Mouse (Mus musculus): Measurements from ENCODE around the gene Hmgn1. TPM values are rescaled to one million over a fixed set of nuclear protein-coding genes. Genes with fewer than 3 reads are reported as not detected.
"Not testable (repeated sequence)": the region's sequence is repeated elsewhere in the genome, so short reads cannot be mapped to it uniquely, and the experiment has no call there.

The Hmgn1 gene
- polyA plus RNA-seq, 1 experiment from 2014 or later = 705 TPM

GRCm38 (mm10) chr16:96112769-96113168 lies 14.8 kb downstream of the Hmgn1 start:
- H3K4me3 ChIP-seq = no peak overlapping the region
- no peak overlapping the region for H3K27ac ChIP-seq
- WGBS = 51% methylated on average over 2 of the region's 2 CpGs
- no peaks in the 10 kb centered on the region for H3K4me1 ChIP-seq (replicated peaks)
- H3K36me3 ChIP-seq = no peaks in the 10 kb centered on the region
- no peak for DNase-seq (ENCODE audit: low spot score)
- H3K9me3 ChIP-seq = no peaks in the 10 kb centered on the region
- no peaks in the 10 kb centered on the region for H3K27me3 ChIP-seq (ENCODE audit: insufficient read depth, poor library complexity, severe bottlenecking)

GRCm38 (mm10) chr16:96110655-96111345 lies 16.7 kb downstream of the Hmgn1 start:
- Histone ChIP-seq H3K27ac (no peak overlapping the region), H3K4me1 (replicated peaks) (no peaks in the 10 kb centered on the region), H3K36me3 (no peaks in the 10 kb centered on the region), H3K4me3 (no peak overlapping the region), H3K27me3 (ENCODE audit: insufficient read depth, poor library complexity, severe bottlenecking) (no peaks in the 10 kb centered on the region), H3K9me3 (no peaks in the 10 kb centered on the region)
- WGBS = 90% methylated on average over 5 of the region's 5 CpGs
- no peak for DNase-seq (ENCODE audit: low spot score)

GRCm38 (mm10) chr16:96109673-96110072 lies 17.9 kb downstream of the Hmgn1 start:
- WGBS = 73% methylated on average over 4 of the region's 4 CpGs
- H3K4me3 ChIP-seq = no peak overlapping the region
- H3K4me1 ChIP-seq (replicated peaks) = no peaks in the 10 kb centered on the region
- H3K27me3 ChIP-seq (ENCODE audit: insufficient read depth, poor library complexity, severe bottlenecking) = no peaks in the 10 kb centered on the region
- no peaks in the 10 kb centered on the region for H3K9me3 ChIP-seq
- DNase-seq (ENCODE audit: low spot score) = no peak
- H3K36me3 ChIP-seq = no peaks in the 10 kb centered on the region
- no peak overlapping the region for H3K27ac ChIP-seq

- peak; percentile 16 for DNase-seq (ENCODE audit: low spot score)
- no peak overlapping the region for H3K27ac ChIP-seq
- H3K27me3 ChIP-seq (ENCODE audit: insufficient read depth, poor library complexity, severe bottlenecking) = no peaks in the 10 kb centered on the region
- no peaks in the 10 kb centered on the region for H3K36me3 ChIP-seq
- H3K4me1 ChIP-seq (replicated peaks) = no peaks in the 10 kb centered on the region
- no peak overlapping the region for H3K4me3 ChIP-seq
- H3K9me3 ChIP-seq = no peaks in the 10 kb centered on the region
- WGBS = 48% methylated on average over 2 of the region's 2 CpGs
These were observed 24.5 kb downstream of the Hmgn1 start for GRCm38 (mm10) chr16:96103036-96103435.

GRCm38 (mm10) chr16:96097811-96098210 lies 29.7 kb downstream of the Hmgn1 start:
- not testable (repeated sequence) for H3K36me3 ChIP-seq; DNase-seq (ENCODE audit: low spot score); H3K4me1 ChIP-seq (replicated peaks); H3K27ac ChIP-seq; H3K4me3 ChIP-seq; H3K9me3 ChIP-seq; H3K27me3 ChIP-seq (ENCODE audit: insufficient read depth, poor library complexity, severe bottlenecking)

GRCm38 (mm10) chr16:96095966-96096365 lies 31.6 kb downstream of the Hmgn1 start:
- DNase-seq (ENCODE audit: low spot score) = no peak
- WGBS = 89% methylated on average over 5 of the region's 5 CpGs
- Histone ChIP-seq H3K27me3 (ENCODE audit: insufficient read depth, poor library complexity, severe bottlenecking) (no peaks in the 10 kb centered on the region), H3K27ac (no peak overlapping the region), H3K9me3 (no peaks in the 10 kb centered on the region), H3K4me1 (replicated peaks) (peaks cover 8% of the 10 kb centered on the region; the same call in 1 of the 2 replicates), H3K4me3 (no peak overlapping the region), H3K36me3 (no peaks in the 10 kb centered on the region)

- Histone ChIP-seq H3K27ac (no peak overlapping the region), H3K9me3 (no peaks in the 10 kb centered on the region), H3K27me3 (ENCODE audit: insufficient read depth, poor library complexity, severe bottlenecking) (no peaks in the 10 kb centered on the region), H3K4me3 (no peak overlapping the region), H3K36me3 (no peaks in the 10 kb centered on the region), H3K4me1 (replicated peaks) (peaks cover 8% of the 10 kb centered on the region; the same call in 1 of the 2 replicates)
- WGBS = 68% methylated on average over 9 of the region's 9 CpGs
- peak; percentile 15 for DNase-seq (ENCODE audit: low spot score)
These were observed 35.7 kb downstream of the Hmgn1 start for GRCm38 (mm10) chr16:96091515-96092504.

GRCm38 (mm10) chr16:96088120-96088519 lies 39.4 kb downstream of the Hmgn1 start:
- peaks cover 13% of the 10 kb centered on the region for H3K4me1 ChIP-seq (replicated peaks)
- no peak overlapping the region for H3K4me3 ChIP-seq
- no peak for DNase-seq (ENCODE audit: low spot score)
- 71% methylated on average over 5 of the region's 5 CpGs for WGBS
- no peak overlapping the region for H3K27ac ChIP-seq
- H3K9me3 ChIP-seq = no peaks in the 10 kb centered on the region
- no peaks in the 10 kb centered on the region for H3K36me3 ChIP-seq
- no peaks in the 10 kb centered on the region for H3K27me3 ChIP-seq (ENCODE audit: insufficient read depth, poor library complexity, severe bottlenecking)

- DNase-seq (ENCODE audit: low spot score) = no peak
- WGBS = 79% methylated on average over 4 of the region's 4 CpGs
- no peak overlapping the region for H3K27ac ChIP-seq
- no peak overlapping the region for H3K4me3 ChIP-seq
- no peaks in the 10 kb centered on the region for H3K36me3 ChIP-seq
- H3K4me1 ChIP-seq (replicated peaks) = peaks cover 18% of the 10 kb centered on the region
- no peaks in the 10 kb centered on the region for H3K27me3 ChIP-seq (ENCODE audit: insufficient read depth, poor library complexity, severe bottlenecking)
- no peaks in the 10 kb centered on the region for H3K9me3 ChIP-seq
These were observed 40.1 kb downstream of the Hmgn1 start for GRCm38 (mm10) chr16:96087436-96087835.

- H3K4me3 ChIP-seq = no peak overlapping the region
- no peaks in the 10 kb centered on the region for H3K9me3 ChIP-seq
- H3K27me3 ChIP-seq (ENCODE audit: insufficient read depth, poor library complexity, severe bottlenecking) = no peaks in the 10 kb centered on the region
- WGBS = 78% methylated on average over 12 of the region's 12 CpGs
- H3K36me3 ChIP-seq = no peaks in the 10 kb centered on the region
- H3K27ac ChIP-seq = no peak overlapping the region
- peaks cover 15% of the 10 kb centered on the region for H3K4me1 ChIP-seq (replicated peaks)
- DNase-seq (ENCODE audit: low spot score) = no peak
These were observed 40.5 kb downstream of the Hmgn1 start for GRCm38 (mm10) chr16:96087001-96087400.

GRCm38 (mm10) chr16:96085597-96085996 lies 41.9 kb downstream of the Hmgn1 start:
- Histone ChIP-seq H3K4me3 (no peak overlapping the region), H3K9me3 (no peaks in the 10 kb centered on the region), H3K27ac (no peak overlapping the region), H3K27me3 (ENCODE audit: insufficient read depth, poor library complexity, severe bottlenecking) (no peaks in the 10 kb centered on the region), H3K36me3 (peaks cover 8% of the 10 kb centered on the region), H3K4me1 (replicated peaks) (peaks cover 22% of the 10 kb centered on the region)
- DNase-seq (ENCODE audit: low spot score) = no peak

- no peaks in the 10 kb centered on the region for H3K9me3 ChIP-seq
- H3K36me3 ChIP-seq = peaks cover 32% of the 10 kb centered on the region
- WGBS = 4% methylated on average over 20 of the region's 20 CpGs
- peak overlapping the region; percentile 96 for H3K27ac ChIP-seq
- H3K27me3 ChIP-seq (ENCODE audit: insufficient read depth, poor library complexity, severe bottlenecking) = no peaks in the 10 kb centered on the region
- H3K4me3 ChIP-seq = peak overlapping the region; percentile 99
- peaks cover 30% of the 10 kb centered on the region for H3K4me1 ChIP-seq (replicated peaks)
- no peak for DNase-seq (ENCODE audit: low spot score)
These were observed 44.3 kb downstream of the Hmgn1 start for GRCm38 (mm10) chr16:96083179-96083646.

Data from hindbrain, embryonic 10.5 days (tissue).